Mouse (Mus musculus): Measurements from ENCODE around the gene Cmtm8. TPM values are rescaled to one million over a fixed set of nuclear protein-coding genes. Genes with fewer than 3 reads are reported as not detected.

Gene Cmtm8
- polyA plus RNA-seq, 1 experiment from 2014 or later: 13.2 TPM

DNA sequence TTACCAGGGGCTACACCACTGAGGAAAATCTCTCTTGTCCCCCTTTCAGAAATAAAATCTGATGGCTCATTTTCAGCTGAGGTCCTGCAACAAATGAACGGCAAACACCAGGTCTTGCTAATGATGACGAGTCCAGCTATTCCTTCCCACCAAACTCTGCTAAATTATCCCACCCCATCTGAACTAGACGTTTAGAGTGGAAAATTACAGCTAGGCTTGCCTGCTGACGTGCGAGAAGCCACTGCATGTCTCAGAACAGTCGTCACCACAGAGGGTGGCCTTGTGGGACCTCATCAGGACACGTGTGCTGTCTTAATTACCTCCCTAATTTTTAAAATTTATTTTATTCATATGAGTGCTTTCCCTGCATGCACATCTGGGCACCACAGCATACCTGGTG is 72.4 kb downstream of the Cmtm8 start:
- Histone ChIP-seq H3K9me3 (0 out of 2 replicates have a peak, but pooled peaks cover 7% of the 10 kb centered on the region), H3K27me3 (no peaks in the 10 kb centered on the region), H3K36me3 (peaks cover 14% of the 10 kb centered on the region), H3K4me2 (no peak overlapping the region), H3K4me1 (peaks cover 39% of the 10 kb centered on the region), H3K9ac (no peak overlapping the region), H3K4me3 (no peak overlapping the region), H3K27ac (no peak overlapping the region)
- no peak for ATAC-seq (ENCODE audit: insufficient number of reproducible peaks, insufficient read depth, low FRiP score, low TSS enrichment, low read depth)
- WGBS: 87% methylated on average over 7 of the region's 7 CpGs

DNA sequence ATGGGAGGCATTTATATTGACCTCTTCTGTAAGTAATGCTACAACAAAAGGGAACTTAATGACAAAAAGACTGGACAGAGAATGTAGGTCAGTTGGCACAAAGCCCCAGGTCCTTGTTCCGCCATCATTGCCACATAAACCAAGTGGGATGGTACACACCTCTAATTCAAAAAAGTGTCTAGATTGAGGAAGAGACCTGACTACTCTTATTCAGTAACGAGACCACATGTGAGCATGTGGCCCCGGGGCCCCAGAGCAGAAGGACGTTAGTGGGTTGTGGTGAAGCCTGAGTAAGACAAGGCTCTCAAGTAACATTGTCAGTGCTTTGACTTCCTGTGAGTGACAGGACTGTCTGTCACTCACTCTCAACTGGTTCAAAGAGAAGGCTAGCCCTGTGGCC is 73.7 kb downstream of the Cmtm8 start:
- H3K27ac ChIP-seq: no peak overlapping the region
- 0 out of 2 replicates have a peak, but pooled peaks cover 7% of the 10 kb centered on the region for H3K9me3 ChIP-seq
- H3K4me2 ChIP-seq: no peak overlapping the region
- no peaks in the 10 kb centered on the region for H3K27me3 ChIP-seq
- H3K9ac ChIP-seq: no peak overlapping the region
- H3K4me1 ChIP-seq: peaks cover 28% of the 10 kb centered on the region
- no peak for ATAC-seq (ENCODE audit: insufficient number of reproducible peaks, insufficient read depth, low FRiP score, low TSS enrichment, low read depth)
- no peak overlapping the region for H3K4me3 ChIP-seq
- 78% methylated on average over 4 of the region's 4 CpGs for WGBS
- peaks cover 20% of the 10 kb centered on the region for H3K36me3 ChIP-seq

DNA sequence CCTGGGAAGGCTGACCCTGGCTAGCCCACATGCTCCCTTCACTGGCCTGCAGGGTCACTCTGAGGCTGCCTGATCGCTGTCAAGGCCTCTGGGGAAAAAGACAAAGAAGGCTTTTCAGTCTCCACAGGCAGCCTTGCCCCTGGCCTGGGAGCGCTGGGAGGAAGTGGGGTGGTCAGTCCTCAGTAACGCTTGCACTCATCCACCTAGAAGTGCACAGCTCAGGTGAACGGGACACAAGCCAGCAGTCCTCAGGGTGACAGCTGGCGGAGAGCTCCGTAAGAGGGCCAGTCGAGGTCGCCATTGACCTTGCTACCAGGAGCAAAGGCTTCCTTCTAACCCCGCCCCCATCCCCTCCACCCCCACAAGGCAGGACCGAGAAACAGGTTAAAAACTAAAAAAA is 75.9 kb downstream of the Cmtm8 start:
- WGBS: 44% methylated on average over 10 of the region's 10 CpGs
- Histone ChIP-seq H3K27me3 (no peaks in the 10 kb centered on the region), H3K36me3 (peaks cover 23% of the 10 kb centered on the region), H3K4me2 (no peak overlapping the region), H3K9ac (peak overlapping the region; percentile 49; the same call in 1 of the 2 replicates), H3K27ac (peak overlapping the region; percentile 89), H3K4me1 (peaks cover 22% of the 10 kb centered on the region), H3K4me3 (no peak overlapping the region), H3K9me3 (0 out of 2 replicates have a peak, but pooled peaks cover 7% of the 10 kb centered on the region)
- no peak for ATAC-seq (ENCODE audit: insufficient number of reproducible peaks, insufficient read depth, low FRiP score, low TSS enrichment, low read depth)

DNA sequence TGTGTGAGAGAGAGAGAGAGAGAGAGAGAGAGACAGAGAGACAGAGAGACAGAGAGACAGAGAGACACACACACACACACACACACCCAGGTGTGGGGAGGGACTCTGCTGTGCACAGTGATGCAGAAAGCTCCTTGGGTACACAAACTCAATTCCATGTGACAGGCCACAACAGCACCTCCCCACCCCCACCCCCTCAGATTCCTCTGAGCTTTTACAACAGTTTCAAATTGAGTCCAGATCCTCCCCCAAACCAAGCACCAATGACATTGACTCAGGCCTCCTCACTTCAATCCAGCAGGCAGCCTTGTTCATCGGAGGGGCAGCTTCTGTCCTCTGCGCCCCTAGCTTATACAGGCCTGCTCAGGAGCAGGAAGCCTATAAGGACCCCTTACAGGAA is 76.4 kb downstream of the Cmtm8 start:
- H3K4me3 ChIP-seq: no peak overlapping the region
- H3K9ac ChIP-seq: peak overlapping the region; percentile 49; the same call in 1 of the 2 replicates
- H3K9me3 ChIP-seq: 0 out of 2 replicates have a peak, but pooled peaks cover 5% of the 10 kb centered on the region
- peak overlapping the region; percentile 22; the same call in 1 of the 2 replicates for H3K4me2 ChIP-seq
- no peaks in the 10 kb centered on the region for H3K27me3 ChIP-seq
- 34% methylated on average over 2 of the region's 2 CpGs for WGBS
- H3K36me3 ChIP-seq: peaks cover 26% of the 10 kb centered on the region
- peaks cover 22% of the 10 kb centered on the region for H3K4me1 ChIP-seq
- ATAC-seq (ENCODE audit: insufficient number of reproducible peaks, insufficient read depth, low FRiP score, low TSS enrichment, low read depth): no peak
- H3K27ac ChIP-seq: peak overlapping the region; percentile 89

DNA sequence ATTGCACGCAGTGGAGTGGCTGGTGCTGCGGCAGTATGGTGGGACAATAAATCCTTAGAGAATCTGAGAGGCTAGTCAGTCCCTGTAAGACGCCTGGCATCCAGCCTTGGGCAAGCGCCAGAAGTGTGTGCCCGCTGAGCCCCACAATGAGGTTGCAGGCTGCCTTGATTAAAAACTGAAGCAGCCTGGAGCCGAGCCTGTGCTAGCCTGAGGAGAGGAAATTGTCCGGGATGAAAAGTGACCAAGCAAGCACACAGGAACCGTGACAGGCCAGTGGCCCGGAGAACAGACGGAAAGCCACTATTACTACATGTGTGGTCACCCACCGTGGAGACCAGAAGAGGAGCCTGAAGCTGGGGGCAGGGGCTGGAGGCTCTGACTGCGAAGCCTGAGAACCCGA is 76.9 kb downstream of the Cmtm8 start:
- 33% methylated on average over 13 of the region's 13 CpGs for whole genome bisulfite sequencing
- Histone ChIP-seq H3K4me2 (peak overlapping the region; percentile 22; the same call in 1 of the 2 replicates), H3K9ac (no peak overlapping the region), H3K27me3 (no peaks in the 10 kb centered on the region), H3K27ac (peak overlapping the region; percentile 89), H3K36me3 (peaks cover 25% of the 10 kb centered on the region), H3K4me1 (peaks cover 22% of the 10 kb centered on the region), H3K4me3 (no peak overlapping the region), H3K9me3 (0 out of 2 replicates have a peak, but pooled peaks cover under 1% of the 10 kb centered on the region)
- peak; percentile 48 for ATAC-seq (ENCODE audit: insufficient number of reproducible peaks, insufficient read depth, low FRiP score, low TSS enrichment, low read depth)

DNA sequence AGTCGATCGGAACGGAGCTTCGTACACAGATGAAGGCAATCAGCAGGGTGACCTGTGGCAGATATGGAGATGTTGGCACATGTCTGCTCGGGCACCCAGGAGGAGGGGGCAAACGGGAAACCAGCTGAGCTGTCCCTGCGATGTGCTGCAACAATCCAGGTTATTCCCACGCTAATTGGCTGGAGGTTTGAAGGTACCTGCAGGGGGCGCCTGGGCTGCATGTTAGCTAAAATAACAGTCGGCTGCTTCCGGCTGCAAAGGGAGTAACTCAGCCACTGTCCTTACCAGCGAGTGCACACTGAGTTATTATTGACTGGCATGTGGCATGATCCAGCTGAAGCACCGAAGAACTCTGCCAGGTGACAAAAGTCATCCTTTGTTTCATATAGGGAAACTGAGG is 80.6 kb downstream of the Cmtm8 start:
- no peak overlapping the region for H3K27ac ChIP-seq
- 65% methylated on average over 13 of the region's 13 CpGs for WGBS
- peaks cover 20% of the 10 kb centered on the region for H3K4me1 ChIP-seq
- peaks cover 53% of the 10 kb centered on the region for H3K36me3 ChIP-seq
- no peak overlapping the region for H3K9ac ChIP-seq
- H3K4me2 ChIP-seq: no peak overlapping the region
- no peak for ATAC-seq (ENCODE audit: insufficient number of reproducible peaks, insufficient read depth, low FRiP score, low TSS enrichment, low read depth)
- H3K4me3 ChIP-seq: no peak overlapping the region
- no peaks in the 10 kb centered on the region for H3K27me3 ChIP-seq
- H3K9me3 ChIP-seq: no peaks in the 10 kb centered on the region

DNA sequence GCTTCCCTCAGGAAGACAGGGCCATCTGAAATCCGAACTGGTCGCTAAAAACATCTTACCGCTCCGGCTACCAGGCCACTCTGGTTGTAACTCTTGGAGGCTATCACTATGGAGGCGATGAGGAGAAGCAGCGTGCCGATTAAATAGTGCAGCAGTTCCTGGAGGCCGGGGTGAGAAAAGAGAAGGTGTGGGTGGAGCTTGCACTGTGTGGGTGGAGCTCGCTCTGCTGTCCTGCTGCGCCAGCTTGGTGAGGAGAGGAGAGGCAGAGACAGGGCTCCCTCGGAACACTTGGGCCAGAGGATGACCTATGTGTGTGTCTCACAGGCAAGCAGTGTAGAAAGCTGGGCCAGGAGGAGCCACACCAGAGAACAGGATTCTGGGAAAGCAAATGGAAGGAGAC is 82.1 kb downstream of the Cmtm8 start:
- WGBS: 75% methylated on average over 11 of the region's 11 CpGs
- Histone ChIP-seq H3K4me3 (no peak overlapping the region), H3K27me3 (no peaks in the 10 kb centered on the region), H3K9ac (no peak overlapping the region), H3K9me3 (no peaks in the 10 kb centered on the region), H3K4me1 (peaks cover 5% of the 10 kb centered on the region), H3K27ac (no peak overlapping the region), H3K4me2 (no peak overlapping the region), H3K36me3 (peaks cover 57% of the 10 kb centered on the region)
- ATAC-seq (ENCODE audit: insufficient number of reproducible peaks, insufficient read depth, low FRiP score, low TSS enrichment, low read depth): no peak

DNA sequence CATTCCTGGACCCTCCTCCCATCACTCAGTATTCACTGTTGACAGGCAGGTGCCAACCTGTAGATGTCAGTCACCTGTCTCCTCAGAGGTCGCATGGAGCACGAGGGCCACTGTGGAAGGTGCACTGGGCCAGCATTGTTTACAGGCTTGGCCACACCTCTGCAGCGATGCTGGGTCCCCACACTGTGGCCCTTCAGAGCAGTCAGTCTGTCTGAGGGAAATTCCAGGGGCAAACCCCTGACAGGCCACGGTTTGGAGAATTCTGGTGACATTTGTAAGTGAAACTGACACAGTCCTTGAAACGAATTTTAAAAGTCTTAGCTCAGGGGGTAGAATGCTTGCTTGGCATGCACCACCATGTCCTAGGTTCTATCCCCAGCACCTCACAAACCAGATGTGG is 83.6 kb downstream of the Cmtm8 start:
- H3K4me1 ChIP-seq: no peaks in the 10 kb centered on the region
- WGBS: 74% methylated on average over 5 of the region's 5 CpGs

DNA sequence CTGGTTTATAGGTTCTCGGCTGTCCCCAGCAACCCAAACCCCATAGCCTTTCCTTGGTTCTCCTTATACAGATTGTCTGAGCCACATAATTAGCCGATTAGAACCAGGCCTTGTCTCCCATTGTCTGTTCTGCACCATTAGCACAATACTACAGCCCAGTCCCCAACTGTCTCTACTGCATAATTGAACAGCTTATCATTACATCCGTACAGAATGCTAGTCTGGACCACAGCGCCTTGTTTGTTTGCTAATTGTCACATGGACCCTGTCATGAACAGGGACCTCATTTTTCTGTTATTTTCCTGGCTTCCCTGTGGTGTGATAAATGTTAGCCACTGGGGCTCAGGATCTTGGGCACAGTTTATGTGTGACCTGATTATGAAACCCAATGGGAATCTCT is 84.1 kb downstream of the Cmtm8 start:
- Histone ChIP-seq H3K9me3 (no peaks in the 10 kb centered on the region), H3K27me3 (no peaks in the 10 kb centered on the region), H3K4me1 (no peaks in the 10 kb centered on the region), H3K4me2 (no peak overlapping the region), H3K27ac (no peak overlapping the region), H3K4me3 (no peak overlapping the region), H3K36me3 (peaks cover 68% of the 10 kb centered on the region), H3K9ac (no peak overlapping the region)
- 81% methylated on average over 4 of the region's 4 CpGs for WGBS
- no peak for ATAC-seq (ENCODE audit: insufficient number of reproducible peaks, insufficient read depth, low FRiP score, low TSS enrichment, low read depth)

More for the DNA sequence above, 83.6 kb downstream of the Cmtm8 start:
- H3K9ac ChIP-seq: no peak overlapping the region
- peaks cover 64% of the 10 kb centered on the region for H3K36me3 ChIP-seq
- no peak overlapping the region for H3K4me2 ChIP-seq
- no peak overlapping the region for H3K4me3 ChIP-seq
- H3K27me3 ChIP-seq: no peaks in the 10 kb centered on the region
- no peak overlapping the region for H3K27ac ChIP-seq
- no peaks in the 10 kb centered on the region for H3K9me3 ChIP-seq
- ATAC-seq (ENCODE audit: insufficient number of reproducible peaks, insufficient read depth, low FRiP score, low TSS enrichment, low read depth): no peak

DNA sequence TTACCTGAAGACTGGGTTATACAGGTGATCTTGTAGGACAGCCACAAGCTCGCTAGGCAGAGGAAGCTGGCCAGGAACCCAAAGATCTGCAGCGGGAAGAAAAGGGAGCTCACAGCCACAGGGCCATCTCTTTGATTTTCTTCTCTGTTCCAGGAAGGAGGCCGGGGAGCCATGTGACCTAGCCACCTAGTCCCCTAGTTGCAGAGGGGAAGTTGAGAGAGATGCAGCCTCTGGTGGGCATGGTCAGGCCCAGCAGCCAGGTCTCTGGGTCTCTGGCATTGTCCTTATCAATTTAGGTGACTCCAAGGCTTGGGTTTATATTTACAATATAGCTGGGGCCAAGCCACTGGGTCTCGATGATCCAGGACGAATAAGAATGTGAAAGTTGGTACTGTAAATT is 85.2 kb downstream of the Cmtm8 start:
- no peak for ATAC-seq (ENCODE audit: insufficient number of reproducible peaks, insufficient read depth, low FRiP score, low TSS enrichment, low read depth)
- Histone ChIP-seq H3K4me2 (no peak overlapping the region), H3K36me3 (peaks cover 72% of the 10 kb centered on the region), H3K9me3 (no peaks in the 10 kb centered on the region), H3K27ac (no peak overlapping the region), H3K27me3 (no peaks in the 10 kb centered on the region), H3K4me3 (no peak overlapping the region), H3K9ac (no peak overlapping the region), H3K4me1 (no peaks in the 10 kb centered on the region)
- 85% methylated on average over 5 of the region's 5 CpGs for WGBS

DNA sequence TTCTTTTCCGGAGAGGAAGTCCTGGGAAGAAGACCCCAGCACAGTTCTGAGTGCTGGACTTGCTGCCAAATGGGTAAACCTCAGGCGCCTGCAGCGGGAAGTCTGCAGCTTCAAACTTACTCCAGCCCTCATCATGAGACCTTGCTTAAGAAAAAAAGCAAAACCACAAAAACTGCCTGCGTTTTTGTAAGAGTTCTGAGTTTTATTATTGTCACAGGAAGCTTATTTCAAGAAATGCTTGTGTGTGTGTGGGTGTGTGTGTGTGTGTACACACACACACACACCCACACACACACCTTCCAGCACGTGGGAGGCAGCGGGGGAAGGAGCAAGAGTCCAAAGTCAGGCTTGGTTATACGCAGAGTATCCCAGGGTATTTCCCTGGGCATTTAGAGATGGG is 85.7 kb downstream of the Cmtm8 start:
- H3K27ac ChIP-seq: no peak overlapping the region
- ATAC-seq (ENCODE audit: insufficient number of reproducible peaks, insufficient read depth, low FRiP score, low TSS enrichment, low read depth): no peak
- H3K4me1 ChIP-seq: no peaks in the 10 kb centered on the region
- H3K9me3 ChIP-seq: no peaks in the 10 kb centered on the region
- H3K4me2 ChIP-seq: no peak overlapping the region
- 75% methylated on average over 7 of the region's 7 CpGs for WGBS
- peaks cover 71% of the 10 kb centered on the region for H3K36me3 ChIP-seq
- H3K27me3 ChIP-seq: no peaks in the 10 kb centered on the region
- H3K4me3 ChIP-seq: no peak overlapping the region
- no peak overlapping the region for H3K9ac ChIP-seq

DNA sequence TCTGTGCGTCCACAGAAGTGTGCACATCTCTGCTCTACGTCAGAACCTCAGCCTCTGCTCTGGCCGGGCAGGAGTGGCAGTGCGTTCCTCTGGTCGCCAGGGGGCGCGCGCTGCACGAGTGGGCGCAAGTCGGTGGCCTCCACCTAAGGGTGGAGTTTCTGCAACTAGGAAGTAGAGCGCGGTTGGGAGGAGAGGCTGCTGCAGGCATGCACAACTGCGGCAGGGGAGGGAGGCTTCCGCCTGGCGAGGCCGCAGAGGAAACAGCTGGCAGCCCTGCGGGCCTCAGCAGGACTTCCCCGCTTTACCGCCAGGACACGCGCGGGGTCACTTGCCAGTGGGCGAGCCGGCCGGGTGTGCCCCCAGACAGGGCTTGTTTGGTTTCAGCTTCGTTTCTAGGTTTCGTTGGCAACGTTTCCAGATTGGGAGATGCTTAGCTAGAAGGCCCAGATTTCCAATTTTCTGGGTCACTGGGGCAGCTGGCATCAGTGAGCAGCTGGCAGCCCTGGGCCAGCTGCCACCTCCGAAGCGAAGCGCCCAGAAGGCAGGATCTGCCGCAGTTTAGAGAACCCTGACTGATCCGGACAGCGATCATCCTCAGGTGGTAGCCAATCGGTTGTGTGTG is 91.0 kb downstream of the Cmtm8 start:
- Histone ChIP-seq H3K9me3 (no peaks in the 10 kb centered on the region), H3K9ac (peak overlapping the region; percentile 76), H3K4me2 (peak overlapping the region; percentile 76), H3K27me3 (no peaks in the 10 kb centered on the region), H3K4me1 (peaks cover 4% of the 10 kb centered on the region; the same call in 1 of the 2 replicates), H3K4me3 (peak overlapping the region; percentile 58), H3K36me3 (peaks cover 52% of the 10 kb centered on the region), H3K27ac (peak overlapping the region; percentile 73)
- ATAC-seq (ENCODE audit: insufficient number of reproducible peaks, insufficient read depth, low FRiP score, low TSS enrichment, low read depth): peak; percentile 78
- 6% methylated on average over 36 of the region's 36 CpGs for WGBS

Data from embryonic facial prominence, embryonic 13.5 days (tissue).